Mouse (Mus musculus) lung, postnatal 0 days (tissue): ENCODE results near the gene Zfp710.

ENCODE experiments used
- CTCF ChIP-seq: IDR thresholded peaks from 2 replicates; pipeline ENCODE4 v1.5.1; 2016; ENCODE audit warnings: antibody characterized with exemption, mild to moderate bottlenecking
- EP300 ChIP-seq: IDR thresholded peaks from 2 replicates; pipeline ENCODE4 v1.6.1; 2016; ENCODE audit warnings: antibody characterized with exemption, mild to moderate bottlenecking, control low read depth

DNA sequence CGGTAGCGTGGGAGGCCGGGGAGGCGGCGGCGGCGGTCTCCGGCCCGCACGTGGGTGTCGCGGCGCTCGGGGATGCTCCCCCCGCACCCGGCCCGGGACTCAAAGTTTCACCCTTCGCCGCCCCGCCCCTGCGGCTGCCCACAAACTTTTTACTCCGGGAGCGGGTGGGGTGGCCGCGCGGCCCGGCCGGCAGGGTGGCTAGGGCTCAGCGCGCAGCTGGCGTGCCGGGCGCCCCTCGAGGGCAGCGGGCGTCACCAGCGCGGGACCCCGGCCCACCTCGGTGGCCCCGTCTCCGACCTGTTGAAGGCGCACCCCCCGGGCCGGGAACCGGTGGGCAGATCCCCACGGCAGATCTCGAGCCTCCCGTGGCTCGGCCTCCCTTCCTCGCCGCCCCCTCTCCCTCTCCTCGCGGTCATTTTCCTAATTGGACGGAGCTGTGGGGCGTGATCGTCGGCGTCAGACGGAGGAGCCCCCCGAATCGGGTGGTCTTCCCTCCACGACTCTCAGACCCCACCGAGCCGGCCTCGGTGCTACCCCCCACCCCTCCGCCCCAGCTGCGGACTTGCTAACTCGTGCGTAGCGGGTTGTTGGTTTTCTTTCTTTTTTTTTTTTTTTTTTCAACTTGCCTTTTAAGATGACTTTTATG, 2.5 kb downstream of the Zfp710 start:
- no peak for TF ChIP-seq CTCF
- TF ChIP-seq EP300, result no peak
